Mouse (Mus musculus): ENCODE results near the gene Tlx3.

DNA sequence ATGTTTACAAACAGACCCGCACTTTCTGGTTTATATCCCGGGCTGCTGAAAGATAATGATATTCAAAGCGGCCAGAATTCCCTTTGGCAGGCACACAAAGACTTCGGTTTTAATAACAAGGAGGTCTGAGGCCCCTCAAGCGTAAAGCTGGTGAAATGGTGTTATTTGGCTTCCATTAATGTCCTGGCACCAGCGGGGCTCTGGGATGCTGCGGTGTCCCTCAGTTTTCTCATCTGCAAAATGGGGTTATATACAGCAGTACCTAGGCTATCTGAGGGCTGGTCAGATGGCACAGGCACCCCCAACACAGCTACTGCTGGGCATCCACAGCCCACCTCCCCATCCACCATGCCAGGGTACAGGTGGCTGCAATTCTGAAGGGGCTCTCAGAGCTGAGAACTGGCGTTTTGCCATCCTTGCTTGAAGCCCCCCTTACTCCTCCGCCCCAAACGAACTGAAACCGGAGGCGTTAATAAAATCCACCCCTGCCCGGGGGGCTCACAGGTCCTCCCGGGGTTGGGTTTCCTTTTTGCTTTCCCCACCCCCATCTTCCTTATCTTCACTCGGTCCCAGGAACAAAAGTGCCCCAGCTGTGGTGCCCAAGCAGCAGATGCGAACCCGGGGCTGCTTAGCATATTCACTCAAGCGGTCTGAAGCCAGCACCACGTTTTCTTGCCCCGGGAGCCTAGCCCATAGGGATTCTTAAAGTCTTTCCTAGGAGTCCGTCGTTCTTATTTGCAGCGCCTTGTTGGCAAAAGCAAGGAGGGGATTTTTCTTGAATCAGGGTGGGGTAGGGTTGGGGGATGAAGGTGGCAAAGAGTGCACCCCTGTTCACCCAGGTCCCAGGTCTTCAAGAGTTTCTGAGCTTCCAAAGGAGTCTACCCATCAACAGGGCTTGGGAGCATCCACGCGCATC, 7.6 kb downstream of the Tlx3 start:
- TF ChIP-seq CTCF (IDR thresholded peaks at IDR 0.05; ENCODE audit: low read depth, low read length), result no peak
- no peak for TF ChIP-seq POLR2A (IDR thresholded peaks at IDR 0.05; ENCODE audit: extremely low read depth, insufficient read depth, low read length)
